Mouse (Mus musculus): ENCODE measurements around the gene Lrif1. TPM values are rescaled to one million over a fixed set of nuclear protein-coding genes. Genes with fewer than 3 reads are reported as not detected.

Gene Lrif1
- polyA plus RNA-seq, 1 experiment from 2014 or later: 10.7 TPM

Other genes starting within 250 kb of the Lrif1 start
- gene Dennd2d, start 202.6 kb upstream of the Lrif1 start, polyA plus RNA-seq (2014; fragmentation: Nextera tagmentation; extraction: Ambion mirVana): 5.2 and 6.1 TPM in 2 replicates
- gene Dram2, start 137.2 kb upstream of the Lrif1 start, polyA plus RNA-seq (2014; fragmentation: Nextera tagmentation; extraction: Ambion mirVana): 34.7 and 40.5 TPM in 2 replicates
- 40.7 and 43.0 TPM in 2 replicates for gene Cept1, start 137.2 kb upstream of the Lrif1 start, polyA plus RNA-seq (2014; fragmentation: Nextera tagmentation; extraction: Ambion mirVana)
- 14.5 and 15.2 TPM in 2 replicates for gene Cd53, start 105.2 kb downstream of the Lrif1 start, polyA plus RNA-seq (2014; fragmentation: Nextera tagmentation; extraction: Ambion mirVana)
- gene Olfr266, start 141.3 kb downstream of the Lrif1 start, polyA plus RNA-seq (2014; fragmentation: Nextera tagmentation; extraction: Ambion mirVana): not detected in 2 replicates

Measured in liver, embryonic 11.5 days (tissue).